Mouse (Mus musculus) forebrain, embryonic 14.5 days (tissue): ENCODE results near the gene Rgs3. TPM values are rescaled to one million over a fixed set of nuclear protein-coding genes. Genes with fewer than 3 reads are reported as not detected.

Experiments used
- ATAC-seq: fragments of 200-750 bp; cut with Nextera tagmentation; 2 replicates; pipeline ENCODE4 v1.8.0; 2017; ENCODE audit warnings: mild to moderate bottlenecking, moderate library complexity
- DNase-seq: peaks from one replicate; pipeline ENCODE4 v3.0.0-alpha.2; 2015; ENCODE audit warnings: low spot score
- H3K27ac ChIP-seq: fragments of 300-500 bp; sonication (generic); 2 replicates; pipeline ENCODE4 v1.5.1; 2014; ENCODE audit warnings: low read depth, mild to moderate bottlenecking, control low read depth, low read length, moderate library complexity
- H3K27me3 ChIP-seq: fragments of 300-500 bp; sonication (generic); replicated peaks from 2 replicates; pipeline ENCODE4 v1.6.1; 2014; ENCODE audit warnings: low read length, control low read depth, mixed read lengths; ENCODE audit not compliant: control insufficient read depth, insufficient read depth
- H3K36me3 ChIP-seq: fragments of 300-500 bp; sonication (generic); 2 replicates; pipeline ENCODE4 v1.6.1; 2014; ENCODE audit warnings: low read length, control low read depth; ENCODE audit not compliant: control insufficient read depth, insufficient read depth
- H3K4me1 ChIP-seq: fragments of 300-500 bp; sonication (generic); 2 replicates; pipeline ENCODE4 v1.6.1; 2014; ENCODE audit warnings: antibody characterized with exemption, low read length, control low read depth; ENCODE audit not compliant: control insufficient read depth, insufficient read depth
- H3K4me2 ChIP-seq: fragments of 300-500 bp; sonication (generic); 2 replicates; pipeline ENCODE4 v1.6.1; 2014; ENCODE audit warnings: mild to moderate bottlenecking, control low read depth, low read length
- H3K4me3 ChIP-seq: fragments of 300-500 bp; sonication (generic); 2 replicates; pipeline ENCODE4 v1.5.1; 2014; ENCODE audit warnings: low read depth, low read length, control low read depth
- H3K9ac ChIP-seq: fragments of 300-500 bp; sonication (generic); 2 replicates; pipeline ENCODE4 v1.6.1; 2014; ENCODE audit warnings: mild to moderate bottlenecking, low read length, control low read depth, moderate library complexity
- H3K9me3 ChIP-seq: fragments of 300-500 bp; sonication (generic); replicated peaks from 2 replicates; pipeline ENCODE4 v1.6.1; 2016; ENCODE audit warnings: low read length, control low read depth, mixed read lengths; ENCODE audit not compliant: control insufficient read depth
- WGBS: fragments of 180-500 bp; shearing (Covaris S2); extraction: QIAGEN DNeasy Blood & Tissue Kit; methylation state at CpG from one replicate; pipeline ENCODE4 v1.1.7; 2014; 5-methylcytosine and 5-hydroxymethylcytosine counted together
- polyA plus RNA-seq: library from polyadenylated mRNA; unstranded; fragments of >200 nt; fragmentation: Nextera tagmentation; extraction: Ambion mirVana; gene quantifications from 2 replicates; pipeline ENCODE4 v1.2.1, GENCODE M21; 2014

Rgs3 gene
- polyA plus RNA-seq, result 36.7 and 44.8 TPM in 2 replicates

- Histone ChIP-seq H3K4me1 (no peaks in the 10 kb centered on the region), H3K4me2 (no peak within 1 kb of the TSS), H3K4me3 (no peak within 1 kb of the TSS), H3K9me3 (no peaks in the 10 kb centered on the region), H3K27ac (no peak within 1 kb of the TSS), H3K27me3 (no peaks in the 10 kb centered on the region), H3K9ac (no peak within 1 kb of the TSS), H3K36me3 (no peaks in the 10 kb centered on the region)
- ATAC-seq, result no peak
- WGBS, result 73% methylated on average over 6 of the region's 6 CpGs
- DNase-seq, result no peak
These were observed at the start of gene Rgs3 for GRCm38 (mm10) chr4:62559797-62560329. Gene Rgs3, plus strand, starts transcription at chr4:62559847.

DNA sequence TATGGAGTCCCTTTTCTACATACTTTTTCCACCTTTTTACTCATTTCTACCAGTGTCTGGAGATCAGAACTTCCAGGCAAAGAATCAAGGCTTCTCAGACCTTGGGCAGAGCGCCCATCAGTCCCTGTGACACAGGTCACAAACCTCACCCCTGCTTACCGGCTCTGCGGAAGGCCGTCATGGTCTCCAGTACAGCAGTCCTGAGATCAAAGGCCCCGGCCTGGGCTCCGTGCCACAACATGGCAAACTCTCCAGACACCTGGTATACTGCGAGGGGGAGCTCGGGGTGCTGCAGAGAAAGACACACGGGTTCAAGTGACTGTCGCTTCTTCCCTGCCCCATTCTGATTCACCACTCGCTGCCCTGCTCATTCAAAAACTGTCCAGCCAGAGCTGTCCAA, 49.7 kb upstream of the Rgs3 start:
- 87% methylated on average over 11 of the region's 11 CpGs for WGBS
- H3K9ac ChIP-seq, result no peak overlapping the region
- ATAC-seq, result no peak

GRCm38 (mm10) chr4:62513998-62514506, 45.6 kb upstream of the Rgs3 start:
- Histone ChIP-seq H3K4me2 (no peak overlapping the region), H3K4me3 (no peak overlapping the region), H3K9me3 (no peaks in the 10 kb centered on the region), H3K4me1 (peaks cover 7% of the 10 kb centered on the region), H3K9ac (no peak overlapping the region), H3K36me3 (peaks cover 49% of the 10 kb centered on the region), H3K27me3 (no peaks in the 10 kb centered on the region), H3K27ac (no peak overlapping the region)
- 40% methylated on average over 11 of the region's 11 CpGs for WGBS
- no peak for ATAC-seq
- no peak for DNase-seq

More for the DNA sequence above, 49.7 kb upstream of the Rgs3 start:
- H3K4me3 ChIP-seq, result no peak overlapping the region
- no peaks in the 10 kb centered on the region for H3K4me1 ChIP-seq
- DNase-seq, result no peak
- H3K36me3 ChIP-seq, result peaks cover 63% of the 10 kb centered on the region
- H3K4me2 ChIP-seq, result no peak overlapping the region
- H3K9me3 ChIP-seq, result no peaks in the 10 kb centered on the region
- no peak overlapping the region for H3K27ac ChIP-seq
- H3K27me3 ChIP-seq, result no peaks in the 10 kb centered on the region

DNA sequence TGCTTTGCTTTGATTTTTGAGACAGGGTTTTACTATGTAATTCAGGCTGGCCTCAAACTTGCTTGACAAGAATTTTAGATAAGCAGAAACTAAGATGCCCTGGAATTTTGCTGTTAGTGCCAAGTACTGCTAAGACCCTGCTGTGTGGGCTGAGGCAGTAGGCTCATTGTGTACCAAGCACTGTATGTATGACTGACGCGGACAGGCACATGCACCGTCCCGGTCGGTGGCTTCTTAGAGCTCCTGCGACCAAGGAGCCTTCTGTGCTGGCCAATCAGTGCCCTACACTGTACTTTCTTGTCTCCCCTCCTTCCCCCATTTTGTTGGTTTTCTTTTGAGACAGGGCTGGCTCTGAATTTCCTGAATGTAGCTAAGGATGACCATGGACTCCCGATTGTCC, 44.7 kb upstream of the Rgs3 start:
- H3K4me3 ChIP-seq, result no peak overlapping the region
- peaks cover 9% of the 10 kb centered on the region for H3K4me1 ChIP-seq
- H3K27me3 ChIP-seq, result no peaks in the 10 kb centered on the region
- DNase-seq, result no peak
- peaks cover 39% of the 10 kb centered on the region for H3K36me3 ChIP-seq
- no peak overlapping the region for H3K27ac ChIP-seq
- no peak overlapping the region for H3K4me2 ChIP-seq
- WGBS, result 88% methylated on average over 7 of the region's 7 CpGs
- no peak for ATAC-seq
- H3K9me3 ChIP-seq, result no peaks in the 10 kb centered on the region
- no peak overlapping the region for H3K9ac ChIP-seq

DNA sequence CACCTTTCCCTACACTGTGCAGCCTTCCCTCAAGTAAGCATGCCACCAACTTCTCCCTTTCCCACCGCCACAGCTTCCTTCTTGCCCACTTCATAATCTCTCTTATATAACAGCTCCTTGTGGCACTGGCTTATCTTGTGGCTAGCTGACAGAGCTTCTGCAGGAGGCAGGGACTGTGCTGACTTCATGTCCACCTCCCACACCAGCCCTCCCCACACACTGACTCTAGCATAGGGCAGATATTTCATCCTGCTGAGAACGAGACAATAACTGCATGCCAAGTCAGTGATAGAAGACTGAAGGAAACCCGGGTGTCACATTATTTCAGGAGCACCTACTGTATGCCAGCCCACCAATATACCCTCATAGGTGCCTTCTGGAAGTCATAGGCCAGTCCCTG, 44.2 kb upstream of the Rgs3 start:
- Histone ChIP-seq H3K27ac (no peak overlapping the region), H3K4me3 (no peak overlapping the region), H3K4me2 (no peak overlapping the region), H3K9me3 (no peaks in the 10 kb centered on the region), H3K9ac (no peak overlapping the region), H3K27me3 (no peaks in the 10 kb centered on the region), H3K36me3 (peaks cover 35% of the 10 kb centered on the region), H3K4me1 (peaks cover 9% of the 10 kb centered on the region)
- WGBS, result 83% methylated on average over 3 of the region's 3 CpGs
- ATAC-seq (no peak), DNase-seq (no peak)

DNA sequence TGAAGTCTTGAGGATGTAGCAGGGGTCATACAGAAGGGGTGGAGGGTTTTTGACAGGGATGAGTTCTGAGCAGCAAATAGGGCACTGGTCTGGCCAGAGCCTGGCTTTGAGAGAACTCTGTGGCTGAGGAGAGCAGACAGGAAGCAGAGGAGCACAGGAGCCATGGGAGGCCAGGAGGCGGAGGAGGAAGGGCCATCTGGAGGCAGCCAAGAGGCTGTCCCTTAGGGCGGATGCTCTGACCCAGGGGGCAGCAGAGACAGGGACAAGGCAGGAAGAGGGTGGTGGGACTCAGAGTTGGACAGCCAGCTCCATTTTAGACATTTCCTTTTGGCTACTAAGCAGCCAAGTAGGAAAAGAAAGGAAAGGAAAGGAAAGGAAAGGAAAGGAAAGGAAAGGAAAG, 43.6 kb upstream of the Rgs3 start:
- Histone ChIP-seq H3K4me1 (peaks cover 9% of the 10 kb centered on the region), H3K9me3 (no peaks in the 10 kb centered on the region), H3K27ac (no peak overlapping the region), H3K36me3 (peaks cover 29% of the 10 kb centered on the region), H3K4me2 (no peak overlapping the region), H3K27me3 (no peaks in the 10 kb centered on the region), H3K4me3 (no peak overlapping the region), H3K9ac (no peak overlapping the region)
- WGBS, result 66% methylated on average over 2 of the region's 2 CpGs
- no peak for ATAC-seq
- no peak for DNase-seq

- H3K36me3 ChIP-seq, result peaks cover 24% of the 10 kb centered on the region
- WGBS, result 87% methylated on average over 1 of the region's 1 CpGs
- no peaks in the 10 kb centered on the region for H3K9me3 ChIP-seq
- ATAC-seq, result no peak
- DNase-seq, result no peak
- H3K9ac ChIP-seq, result no peak overlapping the region
- H3K4me1 ChIP-seq, result peaks cover 9% of the 10 kb centered on the region
- H3K27ac ChIP-seq, result no peak overlapping the region
- H3K4me3 ChIP-seq, result no peak overlapping the region
- no peaks in the 10 kb centered on the region for H3K27me3 ChIP-seq
- no peak overlapping the region for H3K4me2 ChIP-seq
These were observed 43.1 kb upstream of the Rgs3 start for GRCm38 (mm10) chr4:62516579-62516978.

DNA sequence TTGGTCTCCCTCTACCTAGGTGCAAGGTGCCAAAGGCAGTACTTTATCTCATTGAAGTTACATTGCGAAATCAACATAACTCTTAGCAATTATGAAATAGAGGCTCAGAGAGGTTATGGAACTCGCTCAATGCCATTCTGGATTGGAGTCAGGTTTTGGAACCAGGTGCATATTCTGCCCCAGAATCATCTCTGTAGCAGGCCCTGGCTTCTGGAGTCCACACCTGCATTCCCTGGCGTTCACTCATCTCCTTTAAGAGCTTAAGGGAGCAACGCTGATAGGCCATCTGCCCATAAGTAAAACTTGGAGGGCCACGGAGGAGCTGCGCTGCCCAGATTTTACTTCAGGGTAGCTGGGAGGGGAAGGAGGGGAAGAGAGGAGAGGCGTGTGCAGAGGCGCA, 42.6 kb upstream of the Rgs3 start:
- ATAC-seq, result no peak

DNA sequence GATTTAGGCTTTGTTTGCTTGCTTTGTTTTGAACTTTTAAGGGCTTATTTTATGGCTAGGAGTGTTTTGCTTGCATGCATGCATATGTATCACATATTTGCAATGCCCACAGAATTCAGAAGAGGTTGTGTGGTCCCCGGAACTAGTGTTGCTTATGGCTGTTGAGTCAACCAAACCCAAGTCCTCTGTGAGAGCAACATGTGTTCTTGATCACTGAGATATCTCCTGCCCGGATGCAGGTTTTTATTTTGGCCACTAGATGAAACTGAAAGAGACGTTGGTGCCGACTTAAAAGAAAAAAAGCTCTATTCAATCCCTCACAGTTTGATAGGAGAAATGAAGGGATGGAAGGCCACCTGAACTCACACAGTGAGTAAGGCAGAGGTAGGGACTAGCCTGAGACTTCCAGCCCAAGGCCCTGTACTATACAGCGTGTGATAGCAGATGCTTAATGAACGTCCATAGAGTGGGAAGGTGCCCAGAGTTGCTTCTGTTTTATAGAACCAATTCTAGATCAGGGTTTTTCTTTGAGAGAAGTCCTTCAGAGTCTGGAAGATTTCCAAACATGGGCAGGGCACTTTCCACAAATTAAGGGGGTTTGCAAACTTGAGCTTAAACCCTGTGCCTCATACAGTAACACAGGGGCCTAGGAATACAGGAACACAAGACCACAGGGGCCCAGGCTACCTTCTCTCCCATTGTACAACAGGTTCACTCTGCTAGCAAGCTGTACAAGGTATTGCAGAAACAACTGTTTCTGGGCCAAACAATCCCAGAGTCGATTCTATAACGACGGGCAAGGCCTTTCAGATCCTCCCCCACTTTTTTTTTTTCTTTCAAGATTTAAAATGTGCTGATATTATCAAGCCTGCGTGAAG, 41.9 kb upstream of the Rgs3 start:
- DNase-seq (no peak), ATAC-seq (no peak)
- H3K4me3 ChIP-seq, result no peak overlapping the region
- H3K9me3 ChIP-seq, result no peaks in the 10 kb centered on the region
- peaks cover 18% of the 10 kb centered on the region for H3K36me3 ChIP-seq
- 79% methylated on average over 10 of the region's 10 CpGs for WGBS
- no peak overlapping the region for H3K27ac ChIP-seq
- H3K4me2 ChIP-seq, result peak overlapping the region; percentile 70; the same call in 1 of the 2 replicates
- H3K9ac ChIP-seq, result no peak overlapping the region
- peaks cover 9% of the 10 kb centered on the region for H3K4me1 ChIP-seq
- no peaks in the 10 kb centered on the region for H3K27me3 ChIP-seq

More for the DNA sequence above, 42.6 kb upstream of the Rgs3 start:
- no peak overlapping the region for H3K4me2 ChIP-seq
- H3K4me1 ChIP-seq, result peaks cover 9% of the 10 kb centered on the region
- no peaks in the 10 kb centered on the region for H3K27me3 ChIP-seq
- H3K36me3 ChIP-seq, result peaks cover 19% of the 10 kb centered on the region
- H3K4me3 ChIP-seq, result no peak overlapping the region
- H3K9ac ChIP-seq, result no peak overlapping the region
- no peaks in the 10 kb centered on the region for H3K9me3 ChIP-seq
- H3K27ac ChIP-seq, result no peak overlapping the region
- WGBS, result 93% methylated on average over 8 of the region's 8 CpGs
- DNase-seq, result no peak
